Mouse (Mus musculus) ES-E14 (cell line): ENCODE measurements around the gene C1ql1. TPM values are rescaled to one million over a fixed set of nuclear protein-coding genes. Genes with fewer than 3 reads are reported as not detected.
A peak's percentile ranks its signal among the peaks of the same experiment; 100 is the strongest.

ENCODE experiments used
- DNase-seq: peaks from one replicate; pipeline ENCODE4 v3.0.0-alpha.2; 2013; ENCODE audit warnings: low read depth, low spot score
- H3K27ac ChIP-seq: 2 replicates; pipeline ENCODE4 v1.5.1; 2012; ENCODE audit warnings: low read depth, mild to moderate bottlenecking, low read length, moderate library complexity, mixed read lengths; ENCODE audit not compliant: poor library complexity, insufficient read depth, severe bottlenecking
- H3K36me3 ChIP-seq: 2 replicates; pipeline ENCODE4 v1.6.1; 2012; ENCODE audit warnings: mild to moderate bottlenecking, low read length, moderate library complexity, mixed read lengths; ENCODE audit not compliant: control insufficient read depth, poor library complexity, insufficient read depth, severe bottlenecking
- H3K4me1 ChIP-seq, 2 experiments: fragments of 150-350 bp in 1 of 2; sonication (generic) in 1 of 2; 2 replicates each; pipeline ENCODE4 v1.6.1; 2012; ENCODE audit warnings: low read length in 2 of 2, mild to moderate bottlenecking in 1 of 2, mixed read lengths in 1 of 2; ENCODE audit not compliant: control insufficient read depth in 2 of 2, insufficient read depth in 2 of 2, poor library complexity in 1 of 2
- H3K4me3 ChIP-seq, 2 experiments: fragments of 150-350 bp in 1 of 2; sonication (generic) in 1 of 2; 2 replicates each; pipeline ENCODE4 v1.5.1; 2012; ENCODE audit warnings: low read length in 2 of 2, low read depth in 1 of 2, mild to moderate bottlenecking in 1 of 2, mixed read lengths in 1 of 2; ENCODE audit not compliant: insufficient read depth in 1 of 2, poor library complexity in 1 of 2, severe bottlenecking in 1 of 2
- H3K9ac ChIP-seq: 2 replicates; pipeline ENCODE4 v1.6.1; 2012; ENCODE audit warnings: low read depth, mild to moderate bottlenecking, low read length, mixed read lengths; ENCODE audit not compliant: poor library complexity, insufficient read depth, severe bottlenecking
- H3K9me3 ChIP-seq: fragments of 150-350 bp; sonication (generic); 2 replicates; pipeline ENCODE4 v1.6.1; 2012; ENCODE audit warnings: low read depth, mild to moderate bottlenecking, low read length; ENCODE audit not compliant: control insufficient read depth, insufficient read depth
- CHD2 ChIP-seq: IDR thresholded peaks from 2 replicates; pipeline ENCODE4 v1.6.1; 2014; ENCODE audit warnings: mild to moderate bottlenecking, low read depth, low read length, inconsistent platforms
- HCFC1 ChIP-seq: IDR thresholded peaks from 2 replicates; pipeline ENCODE4 v1.6.1; 2012; ENCODE audit warnings: low read length, inconsistent platforms, borderline replicate concordance; ENCODE audit not compliant: insufficient read depth
- MAFK ChIP-seq: IDR thresholded peaks from 2 replicates; pipeline ENCODE4 v1.6.1; 2014; ENCODE audit warnings: mild to moderate bottlenecking, low read depth, low read length, inconsistent platforms; ENCODE audit not compliant: insufficient read depth
- ZC3H11A ChIP-seq: IDR thresholded peaks from 2 replicates; pipeline ENCODE4 v1.6.1; 2012; ENCODE audit warnings: low read depth, mild to moderate bottlenecking, inconsistent platforms, low read length, borderline replicate concordance
- ZNF384 ChIP-seq: IDR thresholded peaks from 2 replicates; pipeline ENCODE4 v1.6.1; 2012; ENCODE audit warnings: low read depth, low read length, inconsistent platforms
- in situ Hi-C, 2 experiments: fragments of 600-800 bp; cut with MboI; formaldehyde crosslinking; loops; one replicate each; pipeline ENCODE4 v1.15.1; 2025; ENCODE audit warnings: low sequenced_read_pairs in 2 of 2, inconsistent platforms in 1 of 2; ENCODE audit not compliant: unreplicated experiment in 2 of 2
- total RNA-seq: library from RNA; depleted of rRNA; stranded (reverse); fragments of 300-350 nt; gene quantifications from 2 replicates; pipeline ENCODE4 v1.2.3, GENCODE M21; 2012

Gene C1ql1
- total RNA-seq, 1 experiment = 3.3 TPM

- Histone ChIP-seq H3K27ac (no peak overlapping the region), H3K4me1 (peaks cover 0 to 2% of the 10 kb centered on the region in 2 experiments; a peak in 2 of 4 replicates)
These were observed 8.8 kb downstream of the C1ql1 start for GRCm38 (mm10) chr11:102937529-102938182.

GRCm38 (mm10) chr11:102936272-102936671 lies 10.2 kb downstream of the C1ql1 start:
- no peak for TF ChIP-seq CHD2
- TF ChIP-seq ZC3H11A = no peak
- no peak for TF ChIP-seq MAFK
- no peak for TF ChIP-seq HCFC1
- no peak for TF ChIP-seq ZNF384

More at GRCm38 (mm10) chr11:102937529-102938182, 8.8 kb downstream of the C1ql1 start:
- Histone ChIP-seq H3K9ac (no peak overlapping the region), H3K36me3 (peaks cover 3% of the 10 kb centered on the region; the same call in 1 of the 2 replicates), H3K9me3 (no peaks in the 10 kb centered on the region), H3K4me3 (no peak overlapping the region)
- in situ Hi-C loops = no loop called here
- DNase-seq = no peak
- TF ChIP-seq CHD2 (no peak), HCFC1 (no peak), MAFK (no peak), ZC3H11A (no peak), ZNF384 (no peak)

DNA sequence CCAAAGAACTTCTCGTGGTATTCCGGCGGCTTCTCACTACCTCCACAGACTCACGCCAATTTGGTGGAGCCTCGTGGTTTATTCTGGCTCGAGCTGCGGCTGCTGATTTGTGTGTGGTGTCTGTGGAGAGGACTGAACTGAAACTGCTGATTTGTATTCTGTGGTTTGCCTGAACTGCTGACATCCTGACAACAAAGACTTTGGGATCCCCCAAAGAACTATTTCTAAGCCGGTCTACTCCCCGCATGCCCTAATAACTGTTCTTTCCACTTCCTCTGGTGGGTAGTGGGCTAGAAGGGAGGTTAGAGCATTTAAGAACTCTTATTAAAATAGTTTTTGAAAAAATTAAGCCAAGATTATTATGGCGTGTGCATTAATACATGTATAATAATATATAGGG lies 15.8 kb downstream of the C1ql1 start:
- TF ChIP-seq HCFC1 (no peak), CHD2 (no peak), ZC3H11A (no peak), MAFK (no peak), ZNF384 (no peak)
- no peak overlapping the region for H3K4me3 ChIP-seq
- in situ Hi-C loops = no loop called here
- H3K9me3 ChIP-seq = no peaks in the 10 kb centered on the region
- no peak overlapping the region for H3K27ac ChIP-seq
- no peak for DNase-seq
- no peaks in the 10 kb centered on the region for H3K36me3 ChIP-seq
- H3K4me1 ChIP-seq = 0 out of 4 replicates have a peak, but pooled peaks cover 0 to 1% of the 10 kb centered on the region in 2 experiments
- H3K9ac ChIP-seq = no peak overlapping the region

More at GRCm38 (mm10) chr11:102936272-102936671, 10.2 kb downstream of the C1ql1 start:
- no peak overlapping the region for H3K9ac ChIP-seq
- H3K4me1 ChIP-seq = peaks cover 0 to 2% of the 10 kb centered on the region in 2 experiments; a peak in 2 of 4 replicates
- in situ Hi-C loops = no loop called here
- no peak overlapping the region for H3K27ac ChIP-seq
- H3K9me3 ChIP-seq = no peaks in the 10 kb centered on the region
- DNase-seq = no peak
- peaks cover 3% of the 10 kb centered on the region; the same call in 1 of the 2 replicates for H3K36me3 ChIP-seq
- H3K4me3 ChIP-seq = no peak overlapping the region

- Histone ChIP-seq H3K36me3 (peaks cover 14% of the 10 kb centered on the region; the same call in 1 of the 2 replicates), H3K9ac (peak overlapping the region; percentile 87), H3K27ac (peak overlapping the region; percentile 99), H3K9me3 (no peaks in the 10 kb centered on the region), H3K4me3 (peak overlapping the region; percentile 80 to 95), H3K4me1 (peaks cover 0 to 1% of the 10 kb centered on the region in 2 experiments; a peak in 1 of 4 replicates)
- DNase-seq = peak; percentile 73
- in situ Hi-C loops = no loop called here
- TF ChIP-seq ZNF384 (0 out of 2 replicates have a peak, but pooled peaks have one; percentile 7), HCFC1 (no peak)
These were observed 21.2 kb downstream of the C1ql1 start for GRCm38 (mm10) chr11:102925351-102925717.
